Mouse (Mus musculus) megakaryocyte, embryonic 14.5 days (primary cell): Measurements from ENCODE around the gene Ccdc62. TPM values are rescaled to one million over a fixed set of nuclear protein-coding genes. Genes with fewer than 3 reads are reported as not detected.
A peak's percentile ranks its signal among the peaks of the same experiment; 100 is the strongest.

Experiments used
- H3K27me3 ChIP-seq: replicated peaks from 2 replicates; pipeline ENCODE3; 2012; ENCODE audit warnings: inconsistent platforms
- H3K36me3 ChIP-seq: replicated peaks from 2 replicates; pipeline ENCODE3; 2012; ENCODE audit warnings: low read length, inconsistent platforms, mixed read lengths
- H3K4me1 ChIP-seq: 2 replicates; pipeline ENCODE4 v1.6.1; 2012; ENCODE audit warnings: inconsistent platforms
- H3K4me3 ChIP-seq: replicated peaks from 2 replicates; pipeline ENCODE3; 2012; ENCODE audit warnings: moderate library complexity, mild to moderate bottlenecking, inconsistent platforms
- H3K9me3 ChIP-seq: 2 replicates; pipeline ENCODE4 v1.6.1; 2012; ENCODE audit warnings: inconsistent platforms
- FLI1 ChIP-seq: IDR thresholded peaks from 2 replicates; pipeline ENCODE4 v1.6.1; 2012; ENCODE audit warnings: low read length, inconsistent platforms, mixed read lengths
- GATA1 ChIP-seq: IDR thresholded peaks from 3 replicates; pipeline ENCODE4 v1.6.1; 2012; ENCODE audit warnings: mixed read lengths, low read length, inconsistent platforms, borderline replicate concordance
- polyA plus RNA-seq: library from polyadenylated mRNA; stranded (reverse); fragments of >175 nt; gene quantifications from 2 replicates; pipeline ENCODE4 v1.2.3, GENCODE M21; 2012; ENCODE audit warnings: low replicate concordance; ENCODE audit not compliant: insufficient read depth

The Ccdc62 gene
- polyA plus RNA-seq, 1 experiment: 2.1 TPM

GRCm38 (mm10) chr5:123904059-123904672 is 26.3 kb upstream of the Ccdc62 start:
- H3K27me3 ChIP-seq: peaks cover 2% of the 10 kb centered on the region
- peaks cover 38% of the 10 kb centered on the region for H3K4me1 ChIP-seq
- TF ChIP-seq GATA1 (no peak), FLI1 (no peak)
- no peaks in the 10 kb centered on the region for H3K9me3 ChIP-seq
- peaks cover 11% of the 10 kb centered on the region for H3K36me3 ChIP-seq
- H3K4me3 ChIP-seq: no peak overlapping the region

- Histone ChIP-seq H3K36me3 (peaks cover 31% of the 10 kb centered on the region), H3K4me3 (peak overlapping the region; percentile 97), H3K9me3 (no peaks in the 10 kb centered on the region), H3K27me3 (peaks cover 2% of the 10 kb centered on the region), H3K4me1 (peaks cover 50% of the 10 kb centered on the region)
- TF ChIP-seq FLI1: no peak
- no peak for TF ChIP-seq GATA1
These were observed 24.1 kb upstream of the Ccdc62 start for GRCm38 (mm10) chr5:123906146-123906975.

- Histone ChIP-seq H3K4me3 (peak within 1 kb of the TSS; percentile 97), H3K27me3 (peaks cover 2% of the 10 kb centered on the region), H3K4me1 (peaks cover 50% of the 10 kb centered on the region), H3K9me3 (no peaks in the 10 kb centered on the region), H3K36me3 (peaks cover 36% of the 10 kb centered on the region)
- no peak for TF ChIP-seq GATA1
- no peak for TF ChIP-seq FLI1
These were observed 23.4 kb upstream of the Ccdc62 start, which contains the start of gene Denr for GRCm38 (mm10) chr5:123906976-123907630. Gene Denr (plus strand): TSS chr5:123907175.

GRCm38 (mm10) chr5:123907631-123907977 is 22.9 kb upstream of the Ccdc62 start:
- peaks cover 2% of the 10 kb centered on the region for H3K27me3 ChIP-seq
- peaks cover 54% of the 10 kb centered on the region for H3K4me1 ChIP-seq
- TF ChIP-seq FLI1: no peak
- TF ChIP-seq GATA1: no peak
- peaks cover 41% of the 10 kb centered on the region for H3K36me3 ChIP-seq
- peak overlapping the region; percentile 97 for H3K4me3 ChIP-seq
- no peaks in the 10 kb centered on the region for H3K9me3 ChIP-seq

- Histone ChIP-seq H3K4me1 (peaks cover 38% of the 10 kb centered on the region), H3K4me3 (peak overlapping the region; percentile 71), H3K9me3 (no peaks in the 10 kb centered on the region), H3K27me3 (no peaks in the 10 kb centered on the region), H3K36me3 (peaks cover 89% of the 10 kb centered on the region)
- TF ChIP-seq FLI1: no peak
- TF ChIP-seq GATA1: no peak
These were observed 15.6 kb upstream of the Ccdc62 start for GRCm38 (mm10) chr5:123914852-123915251.

- Histone ChIP-seq H3K4me3 (no peak overlapping the region), H3K36me3 (peaks cover 93% of the 10 kb centered on the region), H3K9me3 (no peaks in the 10 kb centered on the region), H3K27me3 (no peaks in the 10 kb centered on the region), H3K4me1 (no peaks in the 10 kb centered on the region)
- TF ChIP-seq GATA1 (no peak), FLI1 (no peak)
These were observed 8.4 kb upstream of the Ccdc62 start for GRCm38 (mm10) chr5:123922112-123922511.

- Histone ChIP-seq H3K9me3 (no peaks in the 10 kb centered on the region), H3K4me1 (peaks cover 16% of the 10 kb centered on the region), H3K27me3 (no peaks in the 10 kb centered on the region), H3K36me3 (peaks cover 68% of the 10 kb centered on the region), H3K4me3 (no peak within 1 kb of the TSS)
- TF ChIP-seq GATA1 (no peak), FLI1 (no peak)
These were observed 3.4 kb upstream of the Ccdc62 start, which contains the start of gene Gm43518 for GRCm38 (mm10) chr5:123927118-123927517. Gene Gm43518 (plus strand): TSS chr5:123927418.

GRCm38 (mm10) chr5:123931131-123931530 is 652 bp downstream of the Ccdc62 start:
- TF ChIP-seq FLI1 (no peak), GATA1 (no peak)

GRCm38 (mm10) chr5:123932927-123933326 is 2.4 kb downstream of the Ccdc62 start:
- no peak for TF ChIP-seq FLI1
- no peak for TF ChIP-seq GATA1
- H3K36me3 ChIP-seq: peaks cover 10% of the 10 kb centered on the region
- no peak overlapping the region for H3K4me3 ChIP-seq
- peaks cover 2% of the 10 kb centered on the region for H3K27me3 ChIP-seq
- peaks cover 42% of the 10 kb centered on the region for H3K4me1 ChIP-seq
- H3K9me3 ChIP-seq: no peaks in the 10 kb centered on the region

More at GRCm38 (mm10) chr5:123931131-123931530, 652 bp downstream of the Ccdc62 start:
- no peaks in the 10 kb centered on the region for H3K9me3 ChIP-seq
- H3K27me3 ChIP-seq: no peaks in the 10 kb centered on the region
- H3K4me1 ChIP-seq: peaks cover 38% of the 10 kb centered on the region
- H3K4me3 ChIP-seq: peak overlapping the region; percentile 99
- H3K36me3 ChIP-seq: peaks cover 28% of the 10 kb centered on the region
